Mouse (Mus musculus) limb, embryonic 13.5 days (tissue): ENCODE results near the gene Ankrd11. TPM values are rescaled to one million over a fixed set of nuclear protein-coding genes. Genes with fewer than 3 reads are reported as not detected.

Source experiments
- ATAC-seq: fragments of 200-750 bp; cut with Nextera tagmentation; 2 replicates; pipeline ENCODE4 v1.8.0; 2017; ENCODE audit warnings: low read depth, moderate number of reproducible peaks, moderate TSS enrichment; ENCODE audit not compliant: low FRiP score
- H3K27ac ChIP-seq: fragments of 300-500 bp; sonication (generic); 2 replicates; pipeline ENCODE4 v1.5.1; 2015; ENCODE audit warnings: inconsistent platforms, mild to moderate bottlenecking, moderate library complexity
- H3K27me3 ChIP-seq: fragments of 300-500 bp; sonication (generic); 2 replicates; pipeline ENCODE4 v1.6.1; 2015; ENCODE audit warnings: mild to moderate bottlenecking, inconsistent platforms
- H3K36me3 ChIP-seq: fragments of 300-500 bp; sonication (generic); 2 replicates; pipeline ENCODE4 v1.6.1; 2015; ENCODE audit warnings: inconsistent platforms, mild to moderate bottlenecking, moderate library complexity
- H3K4me1 ChIP-seq: fragments of 300-500 bp; sonication (generic); 2 replicates; pipeline ENCODE4 v1.6.1; 2015; ENCODE audit warnings: inconsistent platforms
- H3K4me2 ChIP-seq: fragments of 300-500 bp; sonication (generic); replicated peaks from 2 replicates; pipeline ENCODE4 v1.6.1; 2015; ENCODE audit warnings: inconsistent platforms, mild to moderate bottlenecking, moderate library complexity
- H3K4me3 ChIP-seq: fragments of 300-500 bp; sonication (generic); 2 replicates; pipeline ENCODE4 v1.5.1; 2015; ENCODE audit warnings: moderate library complexity, mild to moderate bottlenecking, inconsistent platforms
- H3K9ac ChIP-seq: fragments of 300-500 bp; sonication (generic); 2 replicates; pipeline ENCODE4 v1.6.1; 2015; ENCODE audit warnings: mild to moderate bottlenecking, inconsistent platforms
- H3K9me3 ChIP-seq: fragments of 300-500 bp; sonication (generic); 2 replicates; pipeline ENCODE4 v1.6.1; 2016; ENCODE audit warnings: inconsistent platforms
- WGBS: fragments of 180-500 bp; shearing (Covaris S2); methylation state at CpG from one replicate; pipeline ENCODE4 v1.1.7; 2015; 5-methylcytosine and 5-hydroxymethylcytosine counted together
- polyA plus RNA-seq: library from polyadenylated mRNA; unstranded; fragments of >200 nt; fragmentation: Nextera tagmentation; extraction: Ambion mirVana; gene quantifications from 2 replicates; pipeline ENCODE4 v1.2.1, GENCODE M21; 2015

The Ankrd11 gene
- polyA plus RNA-seq, 1 experiment from 2014 or later: 40.9 TPM

GRCm38 (mm10) chr8:122849152-122849910 lies 192.7 kb downstream of the Ankrd11 start:
- Histone ChIP-seq H3K9ac (peak overlapping the region; percentile 39; the same call in 1 of the 2 replicates), H3K4me3 (peak overlapping the region; percentile 32), H3K27me3 (0 out of 2 replicates have a peak, but pooled peaks cover 4% of the 10 kb centered on the region), H3K9me3 (no peaks in the 10 kb centered on the region), H3K4me2 (peak overlapping the region; percentile 49), H3K27ac (peak overlapping the region; percentile 52; the same call in 1 of the 2 replicates), H3K4me1 (peaks cover 20% of the 10 kb centered on the region), H3K36me3 (no peaks in the 10 kb centered on the region)
- peak; percentile 16; the same call in 1 of the 2 replicates for ATAC-seq
- 57% methylated on average over 9 of the region's 11 CpGs for WGBS

GRCm38 (mm10) chr8:122847829-122848561 lies 194.1 kb downstream of the Ankrd11 start, which contains the start of gene Cdh15:
TSS of gene Cdh15 (plus strand) at chr8:122847966.
- Histone ChIP-seq H3K27me3 (0 out of 2 replicates have a peak, but pooled peaks cover 4% of the 10 kb centered on the region), H3K4me3 (peak within 1 kb of the TSS; percentile 32), H3K4me2 (peak within 1 kb of the TSS; percentile 49), H3K27ac (peak within 1 kb of the TSS; percentile 29), H3K36me3 (no peaks in the 10 kb centered on the region), H3K9me3 (no peaks in the 10 kb centered on the region), H3K9ac (peak within 1 kb of the TSS; percentile 43; the same call in 1 of the 2 replicates), H3K4me1 (peaks cover 12% of the 10 kb centered on the region)
- ATAC-seq: peak; percentile 90
- WGBS: 15% methylated on average over 17 of the region's 18 CpGs

- H3K36me3 ChIP-seq: no peaks in the 10 kb centered on the region
- no peak overlapping the region for H3K4me2 ChIP-seq
- H3K4me3 ChIP-seq: no peak overlapping the region
- no peaks in the 10 kb centered on the region for H3K9me3 ChIP-seq
- H3K27me3 ChIP-seq: 0 out of 2 replicates have a peak, but pooled peaks cover 4% of the 10 kb centered on the region
- H3K4me1 ChIP-seq: peaks cover 11% of the 10 kb centered on the region
- H3K9ac ChIP-seq: no peak overlapping the region
- no peak for ATAC-seq
- H3K27ac ChIP-seq: no peak overlapping the region
- 87% methylated on average over 4 of the region's 4 CpGs for WGBS
Observed at GRCm38 (mm10) chr8:122845662-122846061, 196.4 kb downstream of the Ankrd11 start.

GRCm38 (mm10) chr8:122844161-122844560 lies 197.9 kb downstream of the Ankrd11 start:
- no peak overlapping the region for H3K27ac ChIP-seq
- WGBS: 56% methylated on average over 3 of the region's 3 CpGs
- 0 out of 2 replicates have a peak, but pooled peaks cover 4% of the 10 kb centered on the region for H3K27me3 ChIP-seq
- peaks cover 7% of the 10 kb centered on the region for H3K4me1 ChIP-seq
- no peak for ATAC-seq
- no peak overlapping the region for H3K4me2 ChIP-seq
- no peaks in the 10 kb centered on the region for H3K9me3 ChIP-seq
- H3K36me3 ChIP-seq: no peaks in the 10 kb centered on the region
- H3K9ac ChIP-seq: no peak overlapping the region
- H3K4me3 ChIP-seq: no peak overlapping the region

- no peaks in the 10 kb centered on the region for H3K9me3 ChIP-seq
- no peak overlapping the region for H3K4me2 ChIP-seq
- H3K4me1 ChIP-seq: no peaks in the 10 kb centered on the region
- H3K9ac ChIP-seq: no peak overlapping the region
- no peak overlapping the region for H3K4me3 ChIP-seq
- ATAC-seq: no peak
- no peaks in the 10 kb centered on the region for H3K27me3 ChIP-seq
- H3K36me3 ChIP-seq: no peaks in the 10 kb centered on the region
- no peak overlapping the region for H3K27ac ChIP-seq
- WGBS: 80% methylated on average over 13 of the region's 13 CpGs
Observed at GRCm38 (mm10) chr8:122836696-122837095, 205.4 kb downstream of the Ankrd11 start.

GRCm38 (mm10) chr8:122836199-122836598 lies 205.9 kb downstream of the Ankrd11 start:
- H3K4me1 ChIP-seq: no peaks in the 10 kb centered on the region
- WGBS: 86% methylated on average over 12 of the region's 12 CpGs

GRCm38 (mm10) chr8:122834971-122835370 lies 207.1 kb downstream of the Ankrd11 start:
- Histone ChIP-seq H3K4me1 (no peaks in the 10 kb centered on the region), H3K27me3 (no peaks in the 10 kb centered on the region), H3K27ac (no peak overlapping the region), H3K9ac (no peak overlapping the region), H3K36me3 (no peaks in the 10 kb centered on the region), H3K4me3 (no peak overlapping the region), H3K4me2 (no peak overlapping the region), H3K9me3 (no peaks in the 10 kb centered on the region)
- ATAC-seq: peak; percentile 52; the same call in 1 of the 2 replicates
- WGBS: 30% methylated on average over 8 of the region's 8 CpGs

More at GRCm38 (mm10) chr8:122836199-122836598, 205.9 kb downstream of the Ankrd11 start:
- no peak overlapping the region for H3K27ac ChIP-seq
- no peaks in the 10 kb centered on the region for H3K9me3 ChIP-seq
- no peaks in the 10 kb centered on the region for H3K36me3 ChIP-seq
- no peak overlapping the region for H3K9ac ChIP-seq
- ATAC-seq: no peak
- H3K4me3 ChIP-seq: no peak overlapping the region
- no peak overlapping the region for H3K4me2 ChIP-seq
- H3K27me3 ChIP-seq: no peaks in the 10 kb centered on the region

- Histone ChIP-seq H3K27ac (no peak overlapping the region), H3K9me3 (no peaks in the 10 kb centered on the region), H3K4me3 (no peak overlapping the region), H3K27me3 (no peaks in the 10 kb centered on the region), H3K4me2 (no peak overlapping the region), H3K36me3 (no peaks in the 10 kb centered on the region), H3K4me1 (no peaks in the 10 kb centered on the region), H3K9ac (no peak overlapping the region)
- ATAC-seq: no peak
- WGBS: 90% methylated on average over 8 of the region's 8 CpGs
Observed at GRCm38 (mm10) chr8:122834416-122834815, 207.7 kb downstream of the Ankrd11 start.

Other genes starting within 250 kb of the Ankrd11 start
- 27.2 and 28.6 TPM in 2 replicates for gene Cdh15, start 194.3 kb downstream of the Ankrd11 start, polyA plus RNA-seq
- 40.8 and 41.5 TPM in 2 replicates for gene Spg7, start 20.7 kb upstream of the Ankrd11 start, polyA plus RNA-seq
- gene Rpl13, start 60.1 kb upstream of the Ankrd11 start, polyA plus RNA-seq: 1,375 and 1,469 TPM in 2 replicates
- 0.64 and 0.72 TPM in 2 replicates for gene Cpne7, start 75.1 kb upstream of the Ankrd11 start, polyA plus RNA-seq
- 26.1 and 30.6 TPM in 2 replicates for gene Sult5a1, start 116.0 kb upstream of the Ankrd11 start, polyA plus RNA-seq
- gene Dpep1, start 144.0 kb upstream of the Ankrd11 start, polyA plus RNA-seq: 2.4 and 2.5 TPM in 2 replicates
- 151 and 155 TPM in 2 replicates for gene Chmp1a, start 170.5 kb upstream of the Ankrd11 start, polyA plus RNA-seq
- gene Spata33, start 170.6 kb upstream of the Ankrd11 start, polyA plus RNA-seq: 4.9 and 7.0 TPM in 2 replicates
- gene Cdk10, start 182.6 kb upstream of the Ankrd11 start, polyA plus RNA-seq: 37.9 and 39.9 TPM in 2 replicates
- gene Spata2l, start 194.0 kb upstream of the Ankrd11 start, polyA plus RNA-seq: 3.1 and 3.7 TPM in 2 replicates
- 28.4 and 29.1 TPM in 2 replicates for gene Zfp276, start 211.9 kb upstream of the Ankrd11 start, polyA plus RNA-seq
- gene Vps9d1, start 212.1 kb upstream of the Ankrd11 start, polyA plus RNA-seq: 32.3 and 32.7 TPM in 2 replicates